Mouse (Mus musculus): ENCODE measurements around the gene Gpr55. TPM values are rescaled to one million over a fixed set of nuclear protein-coding genes. Genes with fewer than 3 reads are reported as not detected.
"Not testable (repeated sequence)": the region's sequence is repeated elsewhere in the genome, so short reads cannot be mapped to it uniquely, and the experiment has no call there.

Gene Gpr55
- 2.5 and 4.5 TPM in 2 replicates for total RNA-seq (2021)
- long read RNA-seq, partial matches to known transcripts = 0 of 4 reads
- long read RNA-seq, other reads (novel, unspliced or antisense) = 4 of 4 reads

DNA sequence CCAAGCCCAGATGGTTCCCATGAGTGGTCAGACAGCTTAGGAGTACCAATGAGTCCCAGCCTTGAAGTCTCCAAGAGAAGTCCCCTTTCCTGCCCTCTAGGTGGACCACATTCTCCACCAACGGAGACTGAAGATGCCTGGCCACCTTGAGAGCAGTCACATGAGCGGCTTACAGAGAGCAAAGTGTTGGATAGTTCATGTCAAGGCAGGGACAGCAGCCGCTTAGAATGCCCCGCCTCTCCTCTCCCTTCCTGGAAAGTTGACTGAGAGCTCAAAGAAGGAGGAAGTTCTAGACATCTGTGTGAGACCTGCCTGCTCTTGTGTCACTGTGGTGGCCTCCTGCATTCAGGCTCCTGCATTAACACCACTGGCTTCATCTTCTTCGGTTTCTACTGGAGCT is at the start of gene Gpr55:
TSS of gene Gpr55 (minus strand) at position 135 of the 400 bp plus-strand sequence.
- DNase-seq = no peak

DNA sequence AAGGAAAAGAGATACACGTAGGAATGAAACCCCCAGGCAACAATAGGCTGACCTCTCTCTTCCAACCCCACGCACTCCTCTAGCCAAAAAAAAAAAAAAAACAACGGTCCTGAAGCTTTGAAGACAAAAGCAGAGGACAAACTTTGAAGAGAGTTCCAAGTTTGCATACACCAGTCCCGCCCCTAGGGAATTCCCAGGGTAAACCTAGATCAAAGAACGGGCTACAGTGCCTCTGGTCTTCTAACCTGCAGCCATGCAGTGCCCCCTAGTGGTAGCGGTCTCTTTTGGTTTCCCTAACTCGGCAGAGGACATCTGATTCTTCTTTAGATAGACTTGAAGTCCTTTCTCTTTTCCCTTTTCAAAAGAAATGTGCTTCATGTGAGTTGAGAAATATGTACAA is 47.0 kb upstream of the Gpr55 start:
- DNase-seq = peak; percentile 93

GRCm38 (mm10) chr1:86006040-86006439 is 45.2 kb upstream of the Gpr55 start:
- DNase-seq = no peak

- DNase-seq = no peak
These were observed 44.7 kb upstream of the Gpr55 start for GRCm38 (mm10) chr1:86005540-86005939.

DNA sequence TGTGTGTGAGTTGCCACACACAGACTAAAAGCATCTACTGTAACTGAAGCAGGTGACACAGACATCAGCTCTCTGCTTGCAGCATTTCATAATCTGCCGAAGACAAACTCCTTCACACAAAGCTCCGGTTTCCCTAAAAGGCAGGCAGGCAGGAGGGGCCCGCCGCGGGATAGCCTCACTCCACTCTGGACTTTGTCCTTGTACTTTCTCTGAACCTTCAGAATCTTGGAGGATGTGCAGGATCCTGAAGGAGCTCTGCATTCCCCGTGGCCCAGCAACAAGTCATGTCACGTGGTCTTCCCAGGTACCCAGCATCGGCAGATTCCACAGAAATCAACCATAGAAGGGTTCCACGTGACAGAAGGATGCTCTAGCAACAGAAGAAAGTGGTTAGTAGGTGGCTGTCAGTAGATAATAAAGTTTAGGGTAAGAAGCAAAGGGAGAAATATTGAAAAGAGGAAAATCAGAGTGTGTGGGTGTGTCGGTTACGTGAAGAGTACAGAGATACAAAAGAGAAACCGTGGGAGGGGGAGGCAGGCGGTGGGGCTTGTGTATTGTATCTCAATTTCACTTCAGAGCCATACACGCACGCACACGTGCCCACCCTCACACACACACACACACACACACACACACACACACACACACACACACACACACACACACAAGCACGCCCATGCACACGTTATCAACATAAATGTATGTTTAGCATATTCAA is 39.2 kb upstream of the Gpr55 start:
- DNase-seq = no peak

DNA sequence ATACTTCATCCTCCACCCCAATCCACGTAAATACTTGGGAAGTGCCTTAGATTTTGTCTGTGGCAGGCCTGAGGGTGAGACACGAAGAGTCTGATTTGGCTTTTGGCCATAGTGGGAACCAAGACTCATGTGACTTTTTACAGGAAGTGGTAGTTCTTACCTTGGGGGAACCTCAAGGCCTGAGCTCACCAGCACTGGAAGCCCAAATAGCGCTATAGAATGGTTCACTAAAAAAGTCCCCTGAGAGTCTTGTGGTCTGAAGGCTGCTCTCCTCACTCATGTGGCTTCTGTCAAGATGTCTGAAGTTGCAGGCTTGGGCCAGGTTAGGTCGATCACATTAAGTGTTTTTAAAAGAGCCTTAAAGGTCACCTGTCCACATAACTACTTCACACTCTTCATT is 37.2 kb upstream of the Gpr55 start:
- no peak for DNase-seq

DNA sequence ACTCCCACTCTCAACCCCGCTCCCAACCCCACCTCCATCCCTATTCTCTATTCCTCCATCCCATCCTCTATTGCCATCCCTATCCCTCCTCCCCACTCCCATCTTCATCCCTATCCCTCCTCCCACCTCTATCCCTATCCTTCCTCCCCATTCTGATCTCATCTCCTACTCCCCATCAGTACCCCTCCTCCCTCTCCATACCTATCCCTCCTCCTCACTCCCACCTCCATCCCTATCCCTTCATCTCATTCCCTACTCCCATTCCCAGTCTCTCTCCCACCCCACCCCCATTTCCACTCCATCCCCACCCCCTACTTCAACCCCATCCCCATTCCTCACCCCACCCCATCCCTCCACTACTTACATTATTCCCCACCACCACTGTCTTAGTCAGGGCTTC is 36.4 kb upstream of the Gpr55 start:
- DNase-seq = no peak

DNA sequence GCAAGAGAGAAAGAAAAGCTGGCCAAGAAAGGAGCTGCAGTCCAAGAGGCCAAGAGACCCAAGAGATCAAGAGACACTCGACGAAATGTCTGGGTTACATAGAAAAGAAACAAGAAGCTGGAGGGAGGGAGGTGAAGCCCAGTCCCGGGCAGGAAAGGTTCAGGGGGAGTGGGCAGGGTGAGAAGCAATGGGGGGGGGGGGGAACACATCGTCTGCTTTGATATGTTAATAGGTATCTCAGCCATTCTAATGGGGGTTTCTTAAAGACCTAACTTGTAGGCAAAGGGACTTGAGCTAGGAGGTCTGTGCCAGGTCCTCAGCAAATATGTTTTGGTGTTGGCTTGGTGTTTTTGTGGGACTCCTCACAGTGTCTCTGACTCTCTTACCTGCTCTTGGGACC is 32.7 kb upstream of the Gpr55 start:
- no peak for DNase-seq

DNA sequence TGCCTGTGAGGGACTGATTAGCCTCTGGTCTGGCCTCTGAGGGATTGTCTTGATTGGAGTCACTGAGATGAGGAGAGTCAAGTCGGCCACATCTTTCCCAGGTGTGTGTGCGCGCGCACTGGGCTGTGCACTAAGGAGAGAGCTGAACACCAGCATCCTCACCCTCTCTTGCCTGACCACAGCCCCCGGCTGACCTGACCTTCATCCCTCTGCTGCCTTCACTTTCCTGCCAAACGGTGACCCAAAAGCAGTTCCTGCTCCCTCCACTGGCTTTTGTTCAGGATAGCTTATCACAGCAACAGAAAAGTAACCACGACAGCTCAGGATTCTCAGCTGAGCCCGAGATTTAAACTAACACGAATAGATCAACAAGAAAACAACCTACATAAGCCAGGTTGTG is 31.4 kb upstream of the Gpr55 start:
- no peak for DNase-seq

DNA sequence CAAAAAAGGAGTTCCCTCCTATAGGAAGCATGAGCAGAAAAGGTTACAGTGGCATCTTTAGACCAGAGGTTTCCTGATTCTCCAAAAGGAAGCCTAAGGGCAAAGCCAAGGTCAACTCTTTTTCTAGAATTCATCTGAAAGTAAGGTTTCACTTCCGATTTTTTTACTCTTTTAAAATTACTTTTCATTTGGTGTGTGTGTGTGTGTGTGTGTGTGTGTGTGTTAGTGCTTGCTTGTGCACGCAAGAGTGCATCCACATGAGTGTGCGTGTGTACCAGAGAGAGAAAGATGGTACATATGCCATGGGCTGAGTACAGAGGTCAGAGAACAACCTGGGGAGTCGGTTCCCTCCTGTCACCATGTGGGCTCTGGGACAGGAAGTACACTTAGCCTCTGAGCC is 28.1 kb upstream of the Gpr55 start:
- DNase-seq = not testable (repeated sequence)

DNA sequence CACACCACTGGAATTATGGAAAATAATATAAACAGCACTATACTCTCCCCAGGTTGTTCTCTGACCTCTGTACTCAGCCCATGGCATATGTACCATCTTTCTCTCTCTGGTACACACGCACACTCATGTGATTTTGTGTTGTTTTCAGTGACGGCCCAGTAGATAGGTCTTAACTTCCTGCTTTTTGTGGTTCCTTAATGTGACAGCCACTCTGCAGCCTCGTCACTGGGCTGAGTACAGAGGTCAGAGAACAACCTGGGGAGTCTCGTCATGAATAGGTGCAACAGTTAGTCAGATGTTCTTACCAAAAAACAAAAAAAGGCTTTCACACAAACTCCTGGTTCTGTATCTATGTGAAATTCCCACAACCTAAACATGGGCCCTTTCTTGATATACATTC is 27.5 kb upstream of the Gpr55 start:
- DNase-seq = no peak

DNA sequence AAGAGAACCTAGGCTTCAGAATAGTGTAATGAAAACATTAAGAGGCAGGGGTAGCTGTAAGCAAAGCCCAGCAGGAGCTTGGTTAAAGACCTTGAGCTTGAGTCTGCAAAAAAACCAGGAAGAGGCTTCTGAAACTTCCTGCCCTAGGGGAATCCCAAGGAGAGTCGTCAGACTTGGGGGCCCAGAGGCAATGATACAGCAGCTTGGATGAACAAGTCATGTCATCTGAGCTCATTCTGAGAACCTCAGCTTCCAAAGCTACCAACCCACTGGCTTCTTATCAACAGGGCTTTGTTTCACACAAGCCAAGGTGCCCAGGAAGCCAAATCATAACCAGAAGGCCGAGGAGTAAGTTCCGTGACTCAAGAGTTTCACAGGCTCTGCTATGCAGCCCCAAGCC is 25.0 kb upstream of the Gpr55 start:
- DNase-seq = no peak

- peak; percentile 70 for DNase-seq
These were observed 21.0 kb upstream of the Gpr55 start for GRCm38 (mm10) chr1:85981738-85982357.

- DNase-seq = peak; percentile 54
These were observed 16.9 kb upstream of the Gpr55 start for GRCm38 (mm10) chr1:85977709-85978108.

DNA sequence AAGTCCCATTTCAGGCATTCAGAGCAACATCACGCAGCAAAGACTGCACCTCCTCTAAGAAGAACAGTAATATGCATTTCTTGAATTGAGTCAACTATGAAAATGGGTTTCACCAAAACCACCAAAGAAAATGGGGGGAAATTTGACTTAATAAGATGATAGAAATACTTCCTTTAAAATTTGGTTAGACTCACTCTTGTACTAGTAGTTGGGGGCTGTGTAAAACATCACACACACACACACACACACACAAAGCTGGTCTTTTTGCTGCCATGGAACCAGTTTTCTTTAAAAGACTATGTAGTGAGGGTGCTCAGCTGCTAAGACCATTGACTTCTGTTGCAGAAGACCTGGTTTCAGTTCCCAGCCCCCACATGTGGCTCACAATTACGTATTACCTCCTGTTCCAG is 12.7 kb upstream of the Gpr55 start:
- no peak for DNase-seq

DNA sequence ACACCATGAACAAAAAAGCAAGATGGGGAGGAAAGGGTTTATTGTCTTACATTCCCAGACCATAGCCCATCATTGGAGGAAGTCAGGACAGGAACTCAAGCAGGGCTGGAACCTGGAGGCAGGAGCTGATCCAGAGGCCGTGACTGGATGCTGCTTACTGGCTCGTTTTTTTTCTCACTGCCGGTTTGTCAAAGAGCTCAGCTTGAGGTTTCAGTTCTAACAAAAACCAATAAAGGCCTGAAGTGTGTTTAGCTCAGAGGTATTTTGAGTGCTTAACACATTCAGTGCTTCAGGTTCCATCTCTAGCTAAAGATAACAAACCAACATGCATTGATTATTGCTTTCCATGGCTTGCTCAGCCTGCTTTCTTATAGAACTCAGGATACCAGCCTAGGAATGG is 11.5 kb upstream of the Gpr55 start:
- DNase-seq = no peak

DNA sequence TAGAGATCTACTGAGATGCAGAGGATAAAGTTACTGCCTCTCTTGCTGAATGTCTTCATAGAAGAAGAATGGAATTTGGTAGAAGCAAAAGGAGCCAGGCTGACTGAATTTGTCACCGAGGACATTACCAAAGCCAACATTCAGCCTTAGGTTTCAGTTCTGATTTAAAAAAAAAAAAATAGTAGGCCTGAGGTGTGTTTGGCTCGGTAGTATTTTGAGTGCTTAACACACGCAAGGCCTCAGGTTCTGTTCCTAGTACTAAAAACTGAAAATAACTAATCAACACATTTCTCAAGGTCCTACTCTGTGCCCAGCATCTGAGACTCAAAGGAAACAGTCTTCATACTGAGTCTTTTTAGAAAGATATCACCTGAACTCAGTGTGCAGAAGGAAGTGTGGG is 10.3 kb upstream of the Gpr55 start:
- no peak for DNase-seq

GRCm38 (mm10) chr1:85969519-85969918 is 8.7 kb upstream of the Gpr55 start:
- DNase-seq = no peak

DNA sequence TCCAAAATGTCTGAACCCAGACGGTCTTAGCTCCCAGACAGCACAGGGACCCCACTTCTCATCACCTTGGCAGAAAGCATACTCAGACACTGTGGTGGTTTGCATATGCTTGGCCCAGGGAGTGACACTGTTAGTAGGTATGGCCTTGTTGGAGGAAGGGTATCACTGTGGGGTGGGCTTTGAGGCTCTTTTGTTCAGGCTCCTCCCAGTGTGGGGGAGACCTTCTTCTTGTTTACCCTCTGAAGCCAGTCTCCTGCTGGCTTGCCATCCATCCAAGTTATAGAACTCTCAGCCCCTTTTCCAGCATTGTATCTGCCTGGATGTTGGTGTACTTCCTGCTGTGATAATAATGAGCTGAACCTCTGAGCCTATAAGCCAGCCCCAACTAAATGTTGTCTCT is 8.3 kb upstream of the Gpr55 start:
- no peak for DNase-seq

- DNase-seq = no peak
These were observed 5.0 kb upstream of the Gpr55 start for GRCm38 (mm10) chr1:85965856-85966255.

- no peak for DNase-seq
These were observed 1.3 kb upstream of the Gpr55 start for GRCm38 (mm10) chr1:85962081-85962480.

DNA sequence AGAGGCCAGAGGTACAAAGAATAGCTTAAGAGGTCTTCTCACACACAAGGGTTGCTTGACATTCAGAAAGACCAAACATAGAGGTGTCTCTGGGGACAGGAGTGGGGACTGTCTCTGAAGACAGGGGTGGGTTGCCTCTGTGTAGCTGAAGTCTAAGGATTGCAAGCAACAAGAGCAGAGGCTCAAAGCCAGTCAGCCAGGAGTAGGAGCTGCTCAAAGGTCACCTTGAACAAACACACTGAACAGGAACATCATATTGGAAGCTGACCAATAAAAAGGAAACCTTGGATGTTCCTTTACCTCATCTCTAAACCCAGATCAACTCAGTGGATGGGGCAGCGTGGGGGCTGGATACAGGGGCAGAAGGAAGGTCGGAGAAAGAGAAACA is 924 bp downstream of the Gpr55 start:
- DNase-seq = no peak

DNA sequence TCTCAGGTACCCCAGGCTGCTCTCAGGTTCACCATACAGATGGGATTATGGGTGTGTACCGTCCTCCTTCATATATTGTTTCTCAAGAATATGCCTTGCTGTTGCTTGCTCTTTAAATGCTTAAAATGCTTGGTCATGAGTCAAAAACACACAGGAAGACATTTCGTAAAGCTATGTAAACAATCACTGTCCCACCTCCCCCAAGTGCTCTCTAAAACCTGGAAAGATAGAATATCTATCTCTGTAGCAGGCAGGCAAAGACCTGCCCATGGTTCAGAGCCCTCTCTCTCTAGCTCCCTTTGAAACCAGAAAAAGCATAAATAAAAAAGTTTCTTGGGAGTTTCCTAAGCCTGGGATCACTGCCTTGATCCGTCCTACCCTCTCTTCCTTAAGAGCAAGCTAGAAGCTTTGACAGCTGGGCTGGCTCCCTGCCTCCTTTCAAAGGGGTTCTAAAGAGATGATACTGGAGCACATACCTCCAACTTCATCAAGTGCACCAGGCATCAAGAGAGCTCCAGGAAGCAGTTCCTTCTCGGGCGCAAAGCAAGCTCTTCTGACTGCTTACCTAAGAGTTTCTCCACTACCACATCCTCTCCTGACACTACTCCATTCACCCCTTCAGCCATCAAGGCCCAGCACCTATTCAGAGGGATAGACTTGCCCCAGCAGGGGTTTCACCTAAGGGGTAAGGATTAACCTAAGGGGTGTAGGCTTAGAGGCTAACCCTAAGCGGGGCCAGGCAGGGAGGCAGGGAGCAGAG is 1.5 kb downstream of the Gpr55 start:
- no peak for DNase-seq

Measured in adrenal gland, postnatal 25 days (tissue).